Mouse (Mus musculus): Measurements from ENCODE around the gene Spindoc. TPM values are rescaled to one million over a fixed set of nuclear protein-coding genes. Genes with fewer than 3 reads are reported as not detected.
"Not testable (repeated sequence)": the region's sequence is repeated elsewhere in the genome, so short reads cannot be mapped to it uniquely, and the experiment has no call there.

Spindoc gene
- total RNA-seq, 4 experiments from 2014 or later, result 20.3 to 27.0 (median 25.5) TPM

- not testable (repeated sequence) for DNase-seq
Observed at GRCm38 (mm10) chr19:7398898-7399297, 16.1 kb upstream of the Spindoc start.

DNA sequence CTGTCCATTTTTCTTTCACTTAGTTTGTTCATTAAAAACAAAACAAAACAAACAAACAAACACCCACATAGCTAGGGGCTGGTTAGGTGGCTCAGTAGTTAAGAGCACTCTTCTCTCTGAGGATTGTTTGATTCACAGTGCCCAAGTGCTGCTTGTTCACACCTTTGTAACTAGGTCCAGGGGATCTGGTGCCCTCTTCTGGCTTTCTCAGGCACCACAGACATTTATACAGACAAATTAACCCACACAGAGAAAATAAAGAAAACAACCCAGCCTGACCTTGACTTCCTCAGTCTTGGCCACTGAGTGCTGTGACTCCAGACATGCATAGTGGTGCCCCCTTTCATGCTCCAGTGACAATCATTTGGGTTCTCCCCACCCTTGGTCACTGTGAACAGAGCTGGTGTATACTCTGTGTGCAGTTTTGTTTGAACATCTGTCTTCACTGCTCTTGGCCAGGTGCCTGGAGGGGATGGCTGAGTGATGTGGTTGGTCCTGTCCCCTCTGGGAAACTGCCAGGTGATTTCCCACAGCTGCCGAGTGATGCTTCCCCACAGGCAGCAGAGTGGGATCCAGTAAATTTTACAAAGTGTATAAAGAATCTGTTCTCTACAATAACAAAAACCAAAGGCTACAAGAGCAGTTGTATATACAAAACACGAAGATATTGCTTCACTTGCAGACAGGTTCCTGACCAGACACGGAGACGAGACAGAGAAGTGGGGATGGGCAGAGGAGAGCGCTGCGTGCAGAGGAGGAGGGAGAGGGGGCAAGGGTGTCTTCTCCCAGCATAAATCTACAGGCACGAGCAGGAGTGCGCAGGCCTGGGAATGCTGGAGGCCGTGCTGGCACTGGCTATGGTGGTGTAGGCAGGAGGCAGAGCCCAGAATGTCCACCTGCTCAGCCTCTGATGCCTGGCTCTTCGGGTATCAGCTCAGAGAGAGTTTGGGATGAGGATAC lies 14.4 kb upstream of the Spindoc start:
- DNase-seq, result not testable (repeated sequence)

GRCm38 (mm10) chr19:7388488-7388887 lies 5.7 kb upstream of the Spindoc start:
- DNase-seq, result no peak

DNA sequence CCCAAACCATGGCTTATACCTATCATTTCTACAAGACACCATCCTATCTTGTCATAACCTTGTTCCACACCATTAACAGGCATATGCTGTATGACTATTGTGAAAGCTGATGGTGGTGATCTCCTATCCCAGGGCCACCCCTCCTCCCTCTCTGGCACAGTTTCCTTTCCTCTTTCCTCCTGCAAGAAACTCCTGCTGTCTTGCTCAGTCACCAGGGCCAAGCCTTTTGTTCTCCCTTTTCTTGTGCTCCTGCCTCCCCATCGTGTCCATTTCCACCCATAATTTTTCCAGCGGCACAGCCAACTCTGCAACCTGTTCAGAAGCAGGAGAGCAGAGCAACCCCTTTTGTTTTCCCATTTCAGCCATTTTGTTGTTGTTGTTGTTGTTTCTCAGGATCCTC lies 3.2 kb upstream of the Spindoc start:
- DNase-seq, result no peak

- peak; percentile 50 for DNase-seq
Observed at GRCm38 (mm10) chr19:7382248-7382902, 419 bp downstream of the Spindoc start.

- no peak for DNase-seq
Observed at GRCm38 (mm10) chr19:7381906-7382247, 917 bp downstream of the Spindoc start.

- DNase-seq, result no peak
Observed at GRCm38 (mm10) chr19:7377639-7378038, 5.2 kb downstream of the Spindoc start.

GRCm38 (mm10) chr19:7374491-7374890 lies 8.3 kb downstream of the Spindoc start:
- DNase-seq, result no peak

- DNase-seq, result not testable (repeated sequence)
Observed at GRCm38 (mm10) chr19:7369469-7369868, 13.3 kb downstream of the Spindoc start.

- DNase-seq, result no peak
Observed at GRCm38 (mm10) chr19:7353636-7354035, 29.2 kb downstream of the Spindoc start.

DNA sequence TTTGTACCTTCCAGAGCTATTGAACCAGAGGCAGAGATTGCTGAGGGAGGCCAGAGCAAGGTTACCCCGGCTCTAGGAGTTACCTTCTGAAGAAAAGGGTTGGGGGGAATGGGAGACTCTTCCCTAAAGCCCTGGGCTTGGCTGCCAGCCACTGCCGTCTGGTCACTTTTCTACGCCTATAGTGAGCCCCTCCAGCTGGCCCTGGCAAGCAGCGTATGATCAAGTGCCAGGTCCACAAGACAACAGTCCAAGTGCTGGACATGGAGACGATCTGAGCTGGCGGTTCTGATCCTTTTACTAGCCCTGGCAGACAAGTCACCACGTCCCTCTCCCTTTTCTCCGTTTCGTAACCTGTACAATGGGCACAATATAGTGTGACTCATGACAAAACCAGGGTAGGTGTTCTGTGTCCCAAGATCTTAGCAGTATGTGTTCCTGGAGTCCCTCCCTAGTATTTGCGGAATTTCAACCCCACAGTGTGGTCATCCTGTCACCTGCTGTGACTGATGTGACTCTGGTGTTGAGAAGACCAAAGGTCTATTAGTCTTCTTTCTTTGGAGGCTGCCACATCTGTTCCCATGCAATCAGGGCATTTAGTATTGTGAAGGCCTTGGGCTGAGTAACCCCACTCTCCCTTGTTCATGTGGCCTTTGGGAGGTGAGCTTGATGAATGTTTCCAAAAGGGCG lies 29.8 kb downstream of the Spindoc start:
- no peak for DNase-seq

- DNase-seq, result no peak
Observed at GRCm38 (mm10) chr19:7349993-7350392, 32.8 kb downstream of the Spindoc start.

DNA sequence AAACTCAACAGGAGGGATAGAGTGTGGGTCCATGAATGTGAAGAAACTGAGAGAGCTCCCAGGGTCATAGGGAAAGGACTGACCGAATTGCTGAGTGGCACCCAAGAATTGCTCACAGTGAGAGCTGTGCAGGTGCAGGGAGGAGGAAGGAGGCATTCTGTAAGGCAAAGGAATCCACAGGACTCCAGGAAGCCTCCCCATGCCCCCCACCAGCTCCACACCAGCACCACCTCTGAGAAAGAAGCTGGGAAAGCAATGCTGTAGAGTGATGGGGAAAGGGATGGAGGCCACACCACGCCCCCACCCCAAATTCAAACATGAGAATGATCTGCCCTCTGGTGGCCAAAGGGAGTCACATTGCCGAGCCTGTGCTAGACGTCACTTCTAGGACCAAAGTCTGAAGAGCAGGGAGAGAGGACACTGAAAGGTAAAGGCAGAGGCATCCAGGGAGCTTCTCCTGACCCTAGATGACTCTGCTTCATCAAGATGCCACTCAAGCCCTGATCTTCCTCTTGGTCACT lies 37.5 kb downstream of the Spindoc start:
- DNase-seq, result no peak

DNA sequence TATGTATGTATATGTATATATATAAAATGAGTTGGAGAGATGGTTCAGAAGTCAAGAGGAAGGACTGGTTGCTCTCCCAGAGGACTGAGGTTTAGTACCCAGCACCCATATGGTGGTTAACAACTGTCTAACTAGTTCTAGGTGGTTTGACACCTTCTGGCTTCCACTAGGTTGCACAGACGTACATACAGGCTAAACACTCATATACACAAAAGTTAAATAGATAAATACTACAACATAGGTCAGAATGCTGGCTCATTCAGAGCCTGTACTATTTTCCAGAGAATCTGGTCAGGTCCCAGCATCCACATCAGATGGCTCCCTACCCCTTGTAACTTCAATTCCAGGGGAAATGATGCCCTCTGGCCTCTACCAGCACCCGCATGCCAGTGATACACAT lies 40.1 kb downstream of the Spindoc start:
- no peak for DNase-seq

DNA sequence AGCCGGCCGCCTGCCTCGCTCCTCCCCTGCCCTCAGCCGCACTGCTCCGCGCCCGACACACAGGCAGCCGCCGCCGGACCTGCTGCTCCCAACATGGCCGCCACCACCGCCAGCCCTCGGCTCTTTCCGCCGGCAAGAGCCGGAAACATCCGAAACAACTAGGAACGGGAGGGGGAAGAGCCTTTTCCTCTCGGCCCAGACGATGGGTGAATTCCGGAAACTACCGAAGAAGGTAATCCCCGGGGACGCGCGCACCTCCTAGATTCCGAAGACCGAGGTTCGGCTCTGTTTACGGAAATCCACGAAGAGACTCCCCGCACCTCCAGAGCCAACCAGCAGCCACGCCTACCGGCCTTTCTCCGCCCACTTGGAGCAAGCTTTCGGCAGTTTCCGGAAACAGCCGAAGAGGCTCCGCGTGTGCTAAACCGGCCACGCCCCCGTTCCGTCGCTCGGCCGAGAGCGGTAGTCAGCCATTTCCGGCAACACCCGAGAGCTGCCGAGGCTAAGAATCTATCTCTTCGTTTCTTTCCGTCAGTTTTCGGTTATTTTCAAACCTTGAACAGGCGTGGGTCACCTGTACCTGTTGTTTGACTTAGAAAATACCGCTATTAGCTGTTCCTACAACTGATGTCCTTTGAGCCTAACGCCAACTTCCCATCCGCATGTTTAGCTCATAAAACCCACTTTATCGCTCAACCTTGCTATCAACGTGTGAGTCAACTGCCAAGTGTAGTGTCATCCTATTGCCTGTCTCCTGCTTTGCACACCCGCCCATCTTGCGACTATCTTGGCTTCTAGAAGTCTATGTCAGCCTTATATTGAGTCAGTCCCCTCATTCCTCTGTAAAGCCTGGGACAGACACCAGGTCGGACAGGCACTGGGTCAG lies 41.0 kb downstream of the Spindoc start, which contains the start of gene Mark2:
Mark2 (minus strand) TSS at position 349 of the 886 bp plus-strand sequence.
- DNase-seq, result peak; percentile 99

- peak; percentile 51 for DNase-seq
Observed at GRCm38 (mm10) chr19:7340780-7341475, 41.9 kb downstream of the Spindoc start.

- DNase-seq, result no peak
Observed at GRCm38 (mm10) chr19:7340371-7340779, 42.4 kb downstream of the Spindoc start.

- DNase-seq, result no peak
Observed at GRCm38 (mm10) chr19:7339867-7340266, 42.9 kb downstream of the Spindoc start.

- DNase-seq, result peak; percentile 52
Observed at GRCm38 (mm10) chr19:7339026-7339425, 43.8 kb downstream of the Spindoc start.

GRCm38 (mm10) chr19:7337781-7338342 lies 44.9 kb downstream of the Spindoc start:
- DNase-seq, result no peak

- no peak for DNase-seq
Observed at GRCm38 (mm10) chr19:7335656-7336055, 47.1 kb downstream of the Spindoc start.
